Mouse (Mus musculus) embryonic facial prominence, embryonic 15.5 days (tissue): ENCODE measurements around the gene Oas1e. TPM values are rescaled to one million over a fixed set of nuclear protein-coding genes. Genes with fewer than 3 reads are reported as not detected.

ENCODE experiments used
- polyA plus RNA-seq: library from polyadenylated mRNA; unstranded; fragments of >200 nt; fragmentation: Nextera tagmentation; extraction: Ambion mirVana; gene quantifications from 2 replicates; pipeline ENCODE4 v1.2.1, GENCODE M21; 2015

Gene Oas1e
- polyA plus RNA-seq, 1 experiment from 2014 or later, result not detected

Other genes with a start within 250 kb of the Oas1e start
- 28.4 and 28.6 TPM in 2 replicates for gene Tpcn1, start 206.9 kb downstream of the Oas1e start, polyA plus RNA-seq
- gene Iqcd, start 206.5 kb downstream of the Oas1e start, polyA plus RNA-seq, result 1.9 and 3.2 TPM in 2 replicates
- 15.5 and 15.8 TPM in 2 replicates for gene Rita1, start 182.9 kb downstream of the Oas1e start, polyA plus RNA-seq
- gene Ddx54, start 182.8 kb downstream of the Oas1e start, polyA plus RNA-seq, result 43.4 and 44.5 TPM in 2 replicates
- gene Cfap73, start 161.3 kb downstream of the Oas1e start, polyA plus RNA-seq, result 0.92 and 2.5 TPM in 2 replicates
- 1.2 and 1.3 TPM in 2 replicates for gene Rasal1, start 146.7 kb downstream of the Oas1e start, polyA plus RNA-seq
- 6.2 and 7.7 TPM in 2 replicates for gene Dtx1, start 83.6 kb downstream of the Oas1e start, polyA plus RNA-seq
- gene Oas2, start 45.7 kb downstream of the Oas1e start, polyA plus RNA-seq, result 0.72 and 1.3 TPM in 2 replicates
- gene Oas3, start 17.9 kb downstream of the Oas1e start, polyA plus RNA-seq, result 0.13 and 0.14 TPM in 2 replicates
- 0.34 and 0.65 TPM in 2 replicates for gene Oas1c, start 17.0 kb upstream of the Oas1e start, polyA plus RNA-seq
- 1.0 and 1.3 TPM in 2 replicates for gene Oas1f, start 51.8 kb upstream of the Oas1e start, polyA plus RNA-seq
- gene Oas1h, start 65.9 kb upstream of the Oas1e start, polyA plus RNA-seq, result not detected in 2 replicates
- gene Oas1g, start 92.1 kb upstream of the Oas1e start, polyA plus RNA-seq, result 0.95 and 1.1 TPM in 2 replicates
- 2.2 and 2.7 TPM in 2 replicates for gene Oas1a, start 112.0 kb upstream of the Oas1e start, polyA plus RNA-seq
- gene Oas1d, start 119.0 kb upstream of the Oas1e start, polyA plus RNA-seq, result not detected in 2 replicates
- 0.19 TPM in 1 of 2 replicates, not detected in the other for gene Rph3a, start 214.6 kb upstream of the Oas1e start, polyA plus RNA-seq